Mouse (Mus musculus): ENCODE results near the gene Bmp8a.
"Not testable (repeated sequence)": the region's sequence is repeated elsewhere in the genome, so short reads cannot be mapped to it uniquely, and the experiment has no call there.

The Bmp8a gene

DNA sequence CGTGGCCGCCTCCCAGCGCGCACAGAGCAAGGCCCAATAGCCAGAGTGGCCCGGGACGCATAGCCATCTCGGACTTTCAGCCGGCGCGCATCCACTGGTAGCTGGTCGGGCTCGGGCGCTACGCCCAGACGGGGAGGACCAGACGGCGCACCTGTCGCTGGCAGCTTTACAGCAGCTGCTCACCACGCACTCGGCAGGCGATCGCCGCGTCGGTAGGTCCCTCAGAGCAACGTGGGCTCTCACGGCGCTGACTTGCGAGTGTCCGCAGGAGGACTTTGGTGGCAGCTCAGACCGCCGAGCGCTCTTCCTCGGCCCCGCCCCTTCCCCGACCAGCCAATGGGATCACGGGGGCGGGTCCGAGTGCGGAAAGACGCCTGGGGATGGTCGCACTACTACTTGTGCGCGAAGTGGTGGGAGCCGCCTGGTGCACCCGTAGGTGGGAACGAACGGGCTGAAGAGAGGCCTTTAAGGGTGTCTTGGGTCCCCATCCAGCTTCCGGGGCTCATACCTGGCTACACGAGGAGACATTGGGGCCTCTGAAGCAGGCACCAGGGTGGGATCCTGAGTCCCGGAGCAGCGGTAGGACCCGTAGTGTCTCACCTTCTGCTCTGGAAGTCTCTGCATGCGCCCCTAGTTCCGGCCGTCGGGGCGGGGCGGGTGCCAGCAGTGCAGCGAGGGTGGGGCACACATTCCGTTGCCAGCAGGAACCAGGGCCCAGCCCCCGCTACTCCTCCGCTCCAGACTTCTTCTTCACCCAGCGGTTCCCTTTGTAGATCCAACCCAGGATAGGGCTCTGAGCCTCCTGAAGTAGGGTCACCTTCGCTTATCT is at the start of gene Bmp8a:
Gene Bmp8a (minus strand): TSS at position 611 of the 829 bp plus-strand sequence.
- DNase-seq (ENCODE audit: low spot score in 2 of 2) = no peak

DNA sequence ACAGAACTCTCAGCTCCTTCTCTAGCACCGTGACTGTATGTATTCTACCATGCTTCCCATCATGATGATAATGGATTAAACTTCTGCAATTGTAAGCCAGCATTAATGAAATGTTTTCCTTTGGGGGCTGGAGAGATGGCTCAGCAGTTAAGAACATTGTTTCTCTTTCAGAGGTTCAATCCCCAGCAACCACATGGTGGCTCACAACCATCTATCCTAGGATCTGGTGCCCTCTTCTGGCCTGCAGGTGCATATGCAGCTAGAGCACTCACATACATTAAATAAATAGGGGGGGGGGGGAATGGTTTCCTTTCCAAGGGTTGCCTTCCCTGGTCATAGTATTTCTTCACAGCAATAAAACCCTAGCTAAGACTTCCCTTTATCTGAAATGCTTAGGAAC is 49.1 kb upstream of the Bmp8a start:
- no peak for DNase-seq (ENCODE audit: low spot score in 2 of 2)

DNA sequence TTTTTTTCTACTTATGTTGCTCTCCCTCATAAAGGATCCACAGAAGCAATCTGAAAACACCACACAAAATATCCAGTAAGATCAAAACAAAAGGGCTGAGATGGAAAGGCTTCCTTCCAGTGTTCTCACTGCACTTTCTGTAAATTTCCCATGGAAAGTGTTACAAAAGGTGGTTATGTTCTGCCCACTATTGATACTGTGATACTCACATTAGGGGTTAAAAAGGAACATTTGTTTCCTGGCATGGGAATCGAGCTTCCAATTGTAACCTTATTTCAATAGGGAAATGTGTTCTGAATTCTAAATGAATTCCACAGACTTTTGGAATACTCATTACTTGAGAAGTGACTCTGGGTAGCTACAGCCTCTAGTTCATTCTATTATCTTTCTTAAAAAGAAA is 42.0 kb upstream of the Bmp8a start:
- no peak for DNase-seq (ENCODE audit: low spot score in 2 of 2)

DNA sequence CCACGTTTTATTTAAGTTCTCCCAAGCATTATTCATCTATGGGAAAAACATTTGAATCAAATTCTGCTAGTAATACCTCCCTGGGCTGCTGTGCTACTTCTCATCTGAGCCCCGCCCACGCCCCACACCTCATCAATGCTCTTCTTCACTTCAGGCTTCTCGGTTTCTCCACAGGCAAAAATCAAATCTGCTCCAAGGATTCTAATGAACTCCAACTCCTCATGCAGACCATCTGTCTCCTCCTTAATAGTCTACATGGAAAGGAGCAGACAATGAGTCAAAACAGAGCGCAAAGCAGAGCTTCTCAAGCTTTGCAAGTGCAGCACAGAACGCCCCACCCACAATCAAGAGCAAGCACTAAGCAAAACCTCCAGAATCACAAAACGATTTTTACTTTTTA is 40.1 kb upstream of the Bmp8a start:
- peak; percentile 76 to 88 for DNase-seq (ENCODE audit: low spot score in 2 of 2)

DNA sequence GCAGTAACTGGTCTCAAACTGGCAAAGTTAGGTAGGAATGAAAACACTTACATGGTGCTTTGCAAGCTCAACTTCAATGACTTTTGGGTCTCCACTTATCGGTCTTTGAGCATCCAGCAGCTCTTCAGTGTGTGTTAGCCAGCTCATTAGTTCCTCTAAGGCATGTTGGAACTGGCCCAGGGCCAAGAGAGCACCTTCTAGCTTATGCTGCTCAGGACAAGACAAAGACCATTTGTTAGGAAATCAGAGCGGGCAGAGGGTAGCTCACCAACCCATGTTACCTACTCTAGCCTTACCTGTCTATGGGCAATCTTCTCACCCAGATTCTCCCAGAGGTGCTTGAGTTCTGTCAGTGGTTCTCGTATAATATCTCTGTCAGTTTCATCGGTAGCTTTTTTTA is 39.0 kb upstream of the Bmp8a start:
- DNase-seq (ENCODE audit: low spot score in 2 of 2) = no peak

DNA sequence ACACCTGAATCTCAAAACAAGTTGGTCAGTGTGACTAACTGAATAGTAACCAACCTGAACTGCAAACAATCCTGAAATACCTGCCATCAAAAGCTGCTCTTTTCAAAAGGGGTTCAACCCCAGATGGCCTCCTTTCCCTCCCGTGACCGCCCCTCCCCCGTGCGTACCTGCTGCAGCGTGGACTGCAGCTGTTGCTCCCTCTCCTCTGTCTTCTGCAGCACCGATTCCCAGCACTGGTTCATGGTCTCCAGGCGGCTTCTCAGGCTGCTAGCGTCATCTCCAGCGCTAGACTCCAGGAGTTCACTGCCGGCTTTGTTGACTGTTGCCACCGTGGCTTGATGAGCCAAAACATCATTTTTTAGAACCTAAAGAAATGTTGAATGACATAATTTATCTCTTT is 38.5 kb upstream of the Bmp8a start:
- no peak for DNase-seq (ENCODE audit: low spot score in 2 of 2)

DNA sequence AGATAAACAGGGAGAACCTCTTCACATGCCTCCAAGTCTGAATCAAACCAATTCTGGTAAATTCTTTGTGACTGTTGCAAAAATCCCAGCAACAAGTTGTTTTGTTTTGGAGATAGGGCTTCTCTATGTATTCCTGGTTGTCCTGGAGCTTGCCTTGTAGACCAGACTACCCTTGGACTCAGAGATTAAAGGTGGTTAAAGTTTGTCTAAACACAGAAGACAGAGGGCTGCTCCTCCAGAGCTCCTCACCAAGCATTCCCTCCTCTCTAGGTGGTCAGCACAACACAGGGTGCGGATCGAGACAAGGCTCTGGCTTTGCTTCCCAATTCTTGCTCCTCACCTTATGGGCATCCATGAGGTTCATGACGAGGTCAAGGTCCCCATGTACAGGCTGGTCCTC is 33.0 kb upstream of the Bmp8a start:
- no peak for DNase-seq (ENCODE audit: low spot score in 2 of 2)

DNA sequence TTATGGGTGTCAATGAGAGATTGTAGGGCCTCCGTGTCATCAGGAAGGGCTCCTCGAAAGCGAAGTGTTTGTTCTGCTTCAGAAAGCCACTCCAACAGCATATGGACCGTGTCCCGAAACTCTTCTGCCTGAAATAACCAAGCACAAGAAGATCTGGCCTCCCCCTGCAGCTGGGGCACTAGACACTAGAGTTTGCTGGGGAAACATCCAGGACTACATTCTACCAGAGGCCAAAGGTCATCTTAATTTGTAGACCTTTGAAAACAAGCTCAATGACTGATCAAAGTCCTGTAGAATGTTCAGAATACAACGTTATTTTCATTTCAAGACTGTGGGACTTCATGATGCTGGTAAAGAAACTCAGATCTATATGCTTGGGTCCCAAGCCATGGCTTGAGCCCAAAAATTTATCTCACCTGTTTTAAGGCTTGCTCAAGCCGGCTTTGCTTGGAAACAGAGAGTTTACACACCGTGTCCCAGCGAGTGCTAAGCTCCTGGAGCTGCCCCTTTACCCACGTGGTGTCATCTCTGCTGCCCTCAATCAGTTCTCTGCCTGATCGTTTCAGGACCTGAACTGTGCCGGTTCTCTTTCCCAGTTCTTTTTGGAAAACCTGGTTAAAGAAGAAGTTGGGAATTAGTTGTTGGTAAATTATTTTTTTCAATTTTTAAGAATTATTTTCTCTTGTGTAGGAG is 31.4 kb upstream of the Bmp8a start:
- DNase-seq (ENCODE audit: low spot score in 2 of 2) = no peak

DNA sequence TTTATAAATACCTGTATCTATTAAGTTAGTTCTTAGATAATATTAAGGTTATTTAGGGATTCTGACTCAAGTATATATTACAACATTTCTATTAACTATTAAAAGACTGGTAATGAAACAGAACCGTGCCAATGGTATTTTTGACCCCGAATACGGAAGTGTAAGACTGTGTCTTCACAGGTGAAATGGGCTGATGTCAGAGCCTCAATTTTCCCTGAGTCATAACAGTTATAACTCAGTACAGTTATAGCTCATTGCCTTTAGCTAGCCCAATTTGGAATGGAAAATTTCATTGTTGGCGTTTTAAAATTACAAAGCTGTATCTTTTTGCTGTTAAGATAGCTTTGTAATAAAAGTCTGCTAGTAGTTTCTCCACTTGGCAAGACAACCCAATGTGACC is 20.5 kb upstream of the Bmp8a start:
- no peak for DNase-seq (ENCODE audit: low spot score in 2 of 2)

DNA sequence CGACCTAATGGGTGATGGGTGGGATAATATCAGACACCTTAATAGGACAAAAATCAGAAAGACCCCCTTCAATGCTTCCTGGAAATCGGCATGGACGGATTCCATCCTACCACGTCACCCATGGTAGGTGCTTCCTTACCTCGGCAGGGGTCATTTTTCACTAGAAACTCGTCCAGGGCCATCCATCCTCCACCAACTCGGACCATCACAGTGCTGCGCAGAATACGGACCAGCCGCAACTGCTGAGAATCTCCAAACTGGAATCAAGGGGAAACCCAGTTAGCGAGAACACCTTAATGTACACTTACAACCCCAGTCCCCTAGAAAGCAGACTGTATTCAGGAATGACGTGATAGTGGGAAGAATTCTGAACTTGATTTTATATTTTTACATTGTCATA is 17.7 kb upstream of the Bmp8a start:
- no peak for DNase-seq (ENCODE audit: low spot score in 2 of 2)

DNA sequence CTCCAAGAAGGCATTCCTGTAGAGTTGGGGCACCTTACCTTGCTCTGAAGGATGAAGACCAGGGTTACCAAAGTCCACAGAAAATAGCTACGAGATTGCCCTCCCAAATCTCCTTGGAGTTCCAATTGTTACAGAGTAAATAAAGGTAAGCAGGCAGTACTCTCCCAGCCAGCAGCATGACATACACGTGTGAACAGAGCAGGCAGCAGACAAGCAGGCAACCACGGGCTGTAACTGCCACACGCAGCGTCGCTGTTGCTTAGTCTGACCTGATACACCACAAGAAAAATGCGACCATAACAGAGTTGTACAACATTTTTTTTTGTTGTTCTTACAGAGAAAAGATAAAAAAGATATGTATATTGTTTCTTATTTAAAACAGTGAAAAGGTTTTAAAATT is 15.6 kb upstream of the Bmp8a start:
- no peak for DNase-seq (ENCODE audit: low spot score in 2 of 2)

DNA sequence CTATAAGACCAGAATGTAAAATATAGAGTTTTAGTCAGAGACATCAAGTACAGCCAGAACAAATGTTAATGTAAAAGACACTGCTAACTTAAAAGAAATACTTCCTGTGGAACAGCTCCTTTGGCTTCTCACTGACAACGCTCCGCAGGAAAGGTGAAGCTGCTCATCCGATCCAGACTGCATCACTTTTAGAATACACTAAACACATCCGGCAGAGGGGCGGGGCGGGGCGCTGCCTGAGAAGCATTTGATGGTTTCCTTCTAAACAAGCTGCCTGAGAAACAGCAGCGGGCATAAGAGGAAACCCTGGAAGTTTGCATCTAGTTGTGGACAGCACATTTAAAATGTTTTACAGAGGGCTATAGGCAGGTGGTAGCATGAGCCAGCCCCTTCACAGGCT is 12.9 kb upstream of the Bmp8a start:
- DNase-seq (ENCODE audit: low spot score in 2 of 2) = no peak

DNA sequence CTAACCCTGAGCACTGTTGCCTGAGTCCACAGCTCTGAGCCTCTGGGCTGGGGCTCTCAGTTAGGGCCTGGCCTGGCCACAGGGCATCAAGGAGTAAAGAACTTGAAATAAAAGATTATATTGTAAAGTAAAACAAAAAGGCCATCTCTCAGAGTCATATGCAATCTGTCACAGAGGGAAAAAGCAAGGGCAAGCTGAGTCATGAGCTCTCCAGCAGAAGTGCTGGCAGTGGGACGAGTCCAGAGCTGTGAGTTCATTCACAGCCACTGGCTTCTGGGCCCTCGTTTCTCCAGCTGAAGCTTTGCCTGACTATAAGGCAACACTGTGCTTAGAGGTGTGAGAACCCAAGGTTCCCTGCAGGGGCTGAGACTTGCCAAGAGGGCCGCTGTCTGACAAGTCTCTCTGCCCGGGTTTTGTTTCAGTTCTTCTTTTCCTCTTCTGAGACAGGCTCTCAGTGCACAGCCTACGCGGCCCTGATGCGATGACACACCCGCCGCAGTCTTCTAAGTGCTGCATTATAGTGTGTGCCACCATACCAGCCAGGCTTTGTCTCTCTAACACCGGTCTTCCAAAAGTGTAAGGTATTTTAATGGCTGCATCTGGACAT is 10.3 kb upstream of the Bmp8a start:
- DNase-seq (ENCODE audit: low spot score in 2 of 2) = peak in 1 of 2 experiments; percentile 17

DNA sequence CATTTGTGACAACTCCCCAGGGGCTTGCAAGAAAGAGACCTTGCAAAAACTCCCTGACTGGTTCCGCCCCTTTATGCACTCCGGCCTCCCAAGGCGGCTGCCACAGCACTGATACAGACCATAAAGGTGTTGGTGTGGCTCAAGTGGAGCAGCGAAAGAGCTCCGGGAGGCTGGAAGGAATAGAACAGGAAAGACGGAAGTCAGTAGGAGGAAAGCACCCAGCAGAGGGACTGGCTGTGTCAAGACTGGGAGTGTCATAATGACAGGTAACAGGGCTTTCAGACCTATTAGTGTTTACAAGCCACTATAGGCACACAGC is 378 bp upstream of the Bmp8a start:
- no peak for DNase-seq (ENCODE audit: low spot score in 2 of 2)

DNA sequence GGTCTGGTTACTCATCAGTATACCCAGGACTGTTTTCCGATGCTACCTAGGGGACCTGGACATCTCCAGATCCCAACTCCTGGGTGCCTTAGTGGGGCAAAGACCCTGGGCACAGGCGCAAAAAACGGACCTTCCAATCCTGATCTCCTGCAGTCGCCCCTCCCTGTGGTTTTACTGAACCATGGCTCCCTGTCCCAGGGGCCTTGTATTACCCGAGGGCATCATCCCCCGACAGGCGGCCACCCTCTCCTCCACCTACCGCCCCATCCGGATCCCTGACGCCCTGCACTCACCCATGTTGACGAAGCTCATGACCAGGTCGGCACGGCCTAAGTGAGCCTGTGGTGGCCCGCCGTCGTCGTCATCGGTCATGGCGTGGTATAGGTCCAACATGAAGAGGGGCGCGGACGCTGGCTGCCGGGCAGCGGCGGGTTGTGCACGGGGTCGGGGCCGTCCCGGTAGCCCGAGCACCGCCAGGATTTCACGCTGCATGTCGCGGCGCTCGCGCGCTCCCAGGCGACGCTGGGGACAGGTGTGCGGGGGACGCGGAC is 886 bp downstream of the Bmp8a start:
- no peak for DNase-seq (ENCODE audit: low spot score in 2 of 2)

DNA sequence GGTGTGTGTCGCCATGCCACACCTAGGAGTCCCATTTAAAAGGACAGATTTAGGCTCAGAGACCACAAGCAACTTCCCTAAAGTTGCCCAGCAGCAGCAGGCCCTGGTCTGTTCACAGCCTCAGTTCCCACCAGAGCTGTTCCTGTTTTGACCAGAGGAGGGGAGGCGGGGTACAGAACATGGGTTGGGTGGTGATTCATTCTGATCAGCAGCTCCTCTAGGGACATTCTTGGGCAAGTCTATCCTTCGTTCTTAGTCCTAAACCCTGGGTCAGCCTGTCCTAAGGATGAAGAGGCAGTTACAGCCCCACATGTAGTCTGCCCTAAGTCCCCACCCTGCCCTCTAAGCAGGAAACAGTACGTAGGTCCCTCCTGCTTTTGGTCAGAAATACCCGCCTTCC is 2.8 kb downstream of the Bmp8a start:
- no peak for DNase-seq (ENCODE audit: low spot score in 2 of 2)

DNA sequence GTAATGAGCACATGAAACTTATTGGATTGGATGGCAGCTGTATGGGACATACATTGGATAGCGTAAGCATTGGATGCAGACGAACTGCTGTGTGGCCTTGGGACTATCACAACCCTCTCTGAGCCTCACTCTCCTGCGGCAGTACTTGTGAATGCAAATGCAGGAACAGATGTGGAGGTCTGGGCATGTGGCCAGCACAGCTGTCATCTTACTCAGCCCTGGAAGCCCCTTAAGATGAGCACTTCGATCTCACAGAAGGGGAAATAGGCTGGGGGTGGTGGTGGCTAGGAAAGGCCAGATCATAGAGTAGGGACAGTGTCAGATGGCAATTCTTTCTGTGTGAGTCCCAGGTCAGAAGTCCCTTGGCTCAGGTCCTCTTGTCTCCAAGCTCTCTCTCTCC is 5.4 kb downstream of the Bmp8a start:
- no peak for DNase-seq (ENCODE audit: low spot score in 2 of 2)

DNA sequence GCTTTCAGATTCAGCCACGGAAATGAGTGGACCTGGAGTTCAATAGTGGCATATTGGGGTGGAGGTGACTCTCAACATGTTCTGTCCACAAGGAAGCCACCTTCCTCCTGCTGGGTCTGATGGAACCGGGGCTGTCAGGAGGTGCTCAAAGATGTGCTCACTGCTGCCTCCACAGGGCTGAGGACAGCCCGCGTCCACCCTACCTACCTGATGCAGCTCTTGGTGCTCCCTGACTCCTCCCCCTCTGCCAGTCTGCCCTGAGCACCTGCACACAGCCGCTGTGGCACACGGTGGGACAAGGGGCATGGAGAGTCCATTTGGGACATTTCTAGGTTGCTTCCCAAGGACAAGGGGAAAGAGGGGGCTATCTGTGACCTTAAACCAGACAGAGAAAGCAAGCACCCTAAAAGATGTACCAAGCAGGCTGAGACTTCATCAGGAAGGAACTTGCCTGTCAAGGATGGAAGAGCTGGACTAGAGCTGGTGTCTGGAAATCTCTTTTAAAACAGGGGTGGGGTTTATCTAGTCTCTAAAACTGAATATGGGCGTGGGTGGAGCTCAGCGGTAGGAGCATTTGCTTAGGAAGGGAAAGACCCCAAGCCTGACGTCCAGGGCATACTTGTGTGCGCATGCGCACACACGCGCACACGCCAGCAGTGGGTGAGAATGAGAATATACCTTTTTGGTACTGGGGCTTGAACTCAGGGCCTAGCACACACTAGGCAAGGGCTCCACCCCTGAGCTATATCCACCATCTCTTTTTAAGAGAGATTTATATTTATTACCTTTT is 7.1 kb downstream of the Bmp8a start:
- no peak for DNase-seq (ENCODE audit: low spot score in 2 of 2)

DNA sequence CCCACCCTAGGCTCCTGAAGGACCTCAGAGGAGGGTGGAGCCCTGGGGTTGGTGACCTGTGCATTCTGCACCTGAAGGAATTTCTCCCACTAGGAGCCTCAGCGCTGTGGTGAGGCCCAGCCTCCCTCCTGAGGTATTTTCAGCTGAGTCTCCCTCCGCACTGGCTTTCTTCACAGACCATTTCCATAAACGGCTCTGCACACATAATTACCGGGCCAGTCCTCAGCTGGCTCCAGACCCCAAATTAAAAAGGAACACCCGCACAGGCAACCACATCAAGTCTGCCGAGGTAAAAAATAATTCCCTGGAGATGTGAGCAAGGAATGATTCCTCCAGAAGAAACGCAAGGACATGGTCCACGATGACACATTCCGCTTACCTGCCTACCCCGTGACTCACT is 7.8 kb downstream of the Bmp8a start:
- DNase-seq (ENCODE audit: low spot score in 2 of 2) = not testable (repeated sequence)

DNA sequence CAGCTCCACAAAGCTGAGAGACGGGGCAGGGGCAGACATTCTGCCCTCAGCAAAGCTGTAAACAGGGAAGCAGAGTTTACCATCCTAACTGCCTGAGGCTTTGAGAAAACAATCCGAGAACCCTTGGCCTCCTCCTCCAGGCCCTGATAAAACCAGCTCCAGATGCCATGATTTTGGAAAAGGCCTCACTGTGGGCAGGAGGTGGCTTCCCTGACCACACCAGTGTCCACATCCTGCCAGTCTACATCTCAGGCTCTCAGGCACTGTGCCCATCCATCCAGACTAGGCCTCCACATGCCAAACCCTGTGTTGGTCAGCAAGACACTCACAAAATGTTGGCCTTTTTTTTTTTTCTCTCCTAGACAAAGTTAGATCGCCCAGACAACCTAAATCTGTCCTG is 8.9 kb downstream of the Bmp8a start:
- DNase-seq (ENCODE audit: low spot score in 2 of 2) = no peak

DNA sequence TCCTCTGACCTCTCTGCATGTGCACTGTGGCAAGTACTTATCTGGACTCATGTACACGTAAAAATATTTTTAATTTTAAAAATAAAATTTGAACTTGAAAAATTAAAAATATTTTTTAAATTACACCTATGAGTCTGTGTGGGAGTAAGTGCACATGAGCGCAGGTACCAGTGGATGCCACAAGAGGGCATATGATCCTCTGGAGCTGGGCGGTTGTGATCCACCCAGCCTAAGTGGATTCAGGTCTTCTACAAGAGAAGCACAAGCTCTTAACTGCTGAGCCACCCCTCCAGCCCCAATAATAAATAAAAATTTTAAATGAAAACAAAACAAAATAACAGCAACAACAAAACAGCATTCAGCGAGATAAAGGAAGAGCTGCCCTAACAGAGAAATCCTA is 9.9 kb downstream of the Bmp8a start:
- no peak for DNase-seq (ENCODE audit: low spot score in 2 of 2)

DNA sequence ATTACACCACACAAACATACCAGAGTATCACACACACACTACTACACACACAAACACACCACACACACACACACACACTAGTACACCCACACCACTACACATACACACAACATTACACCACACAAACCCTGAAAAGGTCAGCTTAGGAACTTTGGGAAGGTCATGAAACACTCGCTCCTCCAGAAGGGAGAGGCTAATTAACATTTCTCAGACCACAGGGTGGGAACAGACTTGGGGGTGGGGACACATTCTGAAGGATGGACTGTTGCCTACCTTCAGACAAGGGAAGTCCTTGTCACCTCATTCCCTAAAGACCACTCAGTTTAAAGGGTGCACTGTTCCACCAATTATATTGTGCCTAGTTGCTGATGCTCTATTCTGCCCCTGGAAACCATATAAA is 11.1 kb downstream of the Bmp8a start:
- not testable (repeated sequence) for DNase-seq (ENCODE audit: low spot score in 2 of 2)

All from left cerebral cortex, adult 9 months (tissue).